Mouse (Mus musculus): ENCODE measurements around the gene Naa25. TPM values are rescaled to one million over a fixed set of nuclear protein-coding genes. Genes with fewer than 3 reads are reported as not detected.

The Naa25 gene
- polyA plus RNA-seq (2014; fragmentation: Illumina TruSeq; extraction: RNeasy Lipid Tissue Mini Kit (QIAGEN cat#74804); ENCODE audit: insufficient read depth, low read depth, low replicate concordance): 5.5 TPM

GRCm38 (mm10) chr5:121397187-121398145 is at the start of gene Naa25:
Gene Naa25, plus strand, starts transcription at chr5:121397936.

DNA sequence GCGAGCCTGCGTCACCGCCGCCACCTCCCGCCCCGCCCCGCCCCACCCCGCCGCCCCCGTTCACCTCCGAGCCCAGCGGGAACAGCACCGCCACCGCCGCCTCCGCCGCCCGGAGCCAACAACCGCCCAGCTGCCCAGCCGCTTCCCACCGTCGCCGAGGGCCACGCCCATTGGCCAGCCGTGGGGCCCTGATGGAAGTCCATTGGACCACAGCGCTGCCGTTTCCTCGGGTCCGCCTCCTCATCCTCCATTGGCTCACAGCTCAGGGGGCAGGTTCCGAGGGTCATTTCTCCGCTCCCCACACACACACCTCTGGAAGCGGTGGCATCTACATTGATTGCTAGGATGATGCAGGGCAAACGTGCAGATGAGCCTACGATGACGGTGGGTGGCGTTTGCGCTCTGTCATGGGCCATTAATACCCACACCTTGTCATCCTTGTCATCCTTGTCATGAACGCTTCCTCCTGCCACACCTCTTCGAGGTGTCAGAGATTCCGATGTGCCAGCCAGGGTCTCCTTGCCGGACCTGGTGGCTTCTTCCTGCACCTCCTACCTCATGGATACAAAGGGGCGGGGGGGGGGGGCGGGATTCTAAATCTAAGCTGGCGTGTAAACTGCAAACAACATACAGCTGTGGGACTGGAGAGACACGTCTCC is 12.1 kb upstream of the Naa25 start, which contains the start of gene Trafd1:
Trafd1 (minus strand) TSS at position 172 of the 659 bp plus-strand sequence.

DNA sequence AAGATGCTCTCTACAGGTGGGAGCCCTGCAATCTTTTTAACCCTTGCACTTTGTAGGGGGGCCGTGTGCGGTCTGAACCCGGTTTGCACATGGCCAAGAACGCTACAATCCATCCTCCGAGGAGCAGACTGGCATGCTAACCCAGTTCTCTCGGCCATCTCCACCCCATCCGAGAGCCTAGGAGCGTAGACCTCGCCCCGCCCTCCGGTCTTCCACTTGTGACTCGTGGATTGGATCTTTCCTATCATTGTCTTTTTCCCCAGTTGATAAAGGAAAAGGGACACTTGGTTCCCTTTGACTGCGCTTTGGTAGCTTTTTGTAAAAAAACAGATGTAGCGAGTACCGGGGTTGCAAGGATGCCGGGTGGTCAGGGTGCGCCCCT is 53.9 kb downstream of the Naa25 start, which contains the start of gene Tmem116:
Tmem116 (plus strand) TSS at position 250 of the 382 bp plus-strand sequence.

GRCm38 (mm10) chr5:121452026-121452869 is 54.5 kb downstream of the Naa25 start, which contains the start of gene Erp29:
Gene Erp29, minus strand, starts transcription at chr5:121452506.

Other genes with a start within 250 kb of the Naa25 start
- 31.0 TPM for gene Ptpn11, start 206.5 kb upstream of the Naa25 start, polyA plus RNA-seq (2014; fragmentation: Illumina TruSeq; extraction: RNeasy Lipid Tissue Mini Kit (QIAGEN cat#74804); ENCODE audit: insufficient read depth, low read depth, low replicate concordance)
- 789 TPM for gene Rpl6, start 193.5 kb upstream of the Naa25 start, polyA plus RNA-seq (2014; fragmentation: Illumina TruSeq; extraction: RNeasy Lipid Tissue Mini Kit (QIAGEN cat#74804); ENCODE audit: insufficient read depth, low read depth, low replicate concordance)
- gene Hectd4, start 177.7 kb upstream of the Naa25 start, polyA plus RNA-seq (2014; fragmentation: Illumina TruSeq; extraction: RNeasy Lipid Tissue Mini Kit (QIAGEN cat#74804); ENCODE audit: insufficient read depth, low read depth, low replicate concordance): 2.4 TPM
- 49.6 TPM for gene Trafd1, start 12.3 kb upstream of the Naa25 start, polyA plus RNA-seq (2014; fragmentation: Illumina TruSeq; extraction: RNeasy Lipid Tissue Mini Kit (QIAGEN cat#74804); ENCODE audit: insufficient read depth, low read depth, low replicate concordance)
- gene Tmem116, start 54.0 kb downstream of the Naa25 start, polyA plus RNA-seq (2014; fragmentation: Illumina TruSeq; extraction: RNeasy Lipid Tissue Mini Kit (QIAGEN cat#74804); ENCODE audit: insufficient read depth, low read depth, low replicate concordance): 12.4 TPM
- gene Erp29, start 54.6 kb downstream of the Naa25 start, polyA plus RNA-seq (2014; fragmentation: Illumina TruSeq; extraction: RNeasy Lipid Tissue Mini Kit (QIAGEN cat#74804); ENCODE audit: insufficient read depth, low read depth, low replicate concordance): 149 TPM
- gene Adam1b, start 105.5 kb downstream of the Naa25 start, polyA plus RNA-seq (2014; fragmentation: Illumina TruSeq; extraction: RNeasy Lipid Tissue Mini Kit (QIAGEN cat#74804); ENCODE audit: insufficient read depth, low read depth, low replicate concordance): not detected
- gene Adam1a, start 147.5 kb downstream of the Naa25 start, polyA plus RNA-seq (2014; fragmentation: Illumina TruSeq; extraction: RNeasy Lipid Tissue Mini Kit (QIAGEN cat#74804); ENCODE audit: insufficient read depth, low read depth, low replicate concordance): 1.4 TPM
- gene Gm42878, start 147.5 kb downstream of the Naa25 start, polyA plus RNA-seq (2014; fragmentation: Illumina TruSeq; extraction: RNeasy Lipid Tissue Mini Kit (QIAGEN cat#74804); ENCODE audit: insufficient read depth, low read depth, low replicate concordance): not detected
- gene Mapkapk5, start 148.0 kb downstream of the Naa25 start, polyA plus RNA-seq (2014; fragmentation: Illumina TruSeq; extraction: RNeasy Lipid Tissue Mini Kit (QIAGEN cat#74804); ENCODE audit: insufficient read depth, low read depth, low replicate concordance): 50.4 TPM
- 948 TPM for gene Aldh2, start 195.9 kb downstream of the Naa25 start, polyA plus RNA-seq (2014; fragmentation: Illumina TruSeq; extraction: RNeasy Lipid Tissue Mini Kit (QIAGEN cat#74804); ENCODE audit: insufficient read depth, low read depth, low replicate concordance)
- 5.6 TPM for gene Acad12, start 221.0 kb downstream of the Naa25 start, polyA plus RNA-seq (2014; fragmentation: Illumina TruSeq; extraction: RNeasy Lipid Tissue Mini Kit (QIAGEN cat#74804); ENCODE audit: insufficient read depth, low read depth, low replicate concordance)

Measured in lung, adult 10 weeks (tissue).